In genomic region chr10:67984271-67984943, GRCm38 (mm10) we compare ENCODE assay signal across 9 mouse cellular contexts. TPM values are rescaled to one million over a fixed set of nuclear protein-coding genes. Genes with fewer than 3 reads are reported as not detected.
DNase-seq lines count a peak whose midpoint lies in the region; ATAC-seq and TF ChIP-seq lines count a peak whose summit lies in the region.
"Had no signal": no experiment of that assay in that cellular context is flagged by ENCODE, and none has a peak within 500 bp of the region (broad histone marks: within the 10 kb centered on the region; RNA-seq: fewer than 3 reads in every experiment).

No protein-coding gene starts in this region.

- H3K27me3 ChIP-seq in testis, adult 2 months (ENCODE audit: control insufficient read depth, insufficient read depth, low read length) = no peaks in the 10 kb centered on the region
- H3K27me3 ChIP-seq in cerebellum, adult 2 months (ENCODE audit: control insufficient read depth, insufficient read depth, low read length) = no peaks in the 10 kb centered on the region
- H3K27me3 ChIP-seq in forebrain, postnatal 0 days (ENCODE audit: insufficient read depth, low read length) = no peaks in the 10 kb centered on the region
- H3K27me3 ChIP-seq in intestine, embryonic 16.5 days (replicated peaks; ENCODE audit: control insufficient read depth, insufficient read depth, low read length) = no peaks in the 10 kb centered on the region
- no peaks in the 10 kb centered on the region for H3K27me3 ChIP-seq in limb, embryonic 12.5 days
- no peaks in the 10 kb centered on the region for H3K27me3 ChIP-seq in midbrain, postnatal 0 days (ENCODE audit: insufficient read depth, low read length)
- H3K27me3 ChIP-seq: embryonic facial prominence, embryonic 15.5 days had no signal

- TF ChIP-seq POLR2A in testis, adult 2 months (IDR thresholded peaks at IDR 0.05; ENCODE audit: control insufficient read depth, low read depth, low read length) = no peak
- TF ChIP-seq POLR2A in cerebellum, adult 2 months (IDR thresholded peaks at IDR 0.05; ENCODE audit: borderline replicate concordance, insufficient read depth, low read length) = no peak

- peak; percentile 80 for ATAC-seq in forebrain, postnatal 0 days
- ATAC-seq in intestine, embryonic 16.5 days = peak; percentile 62; the same call in 1 of the 2 replicates
- peak; percentile 70; the same call in 1 of the 2 replicates for ATAC-seq in limb, embryonic 12.5 days (ENCODE audit: insufficient number of reproducible peaks, insufficient read depth, low FRiP score, low TSS enrichment, low read depth)
- ATAC-seq in midbrain, postnatal 0 days (ENCODE audit: low FRiP score) = no peak; the same call in 1 of the 2 replicates

- H3K4me1 ChIP-seq in testis, adult 2 months (ENCODE audit: control insufficient read depth, insufficient read depth, low read length) = peaks cover 6% of the 10 kb centered on the region
- no peaks in the 10 kb centered on the region; the same call in 1 of the 2 replicates for H3K4me1 ChIP-seq in cerebellum, adult 2 months (ENCODE audit: control insufficient read depth, insufficient read depth, low read length)
- H3K4me1 ChIP-seq in forebrain, postnatal 0 days (ENCODE audit: insufficient read depth) = peaks cover 5% of the 10 kb centered on the region; the same call in 1 of the 2 replicates
- peaks cover 5% of the 10 kb centered on the region; the same call in 1 of the 2 replicates for H3K4me1 ChIP-seq in intestine, embryonic 16.5 days (ENCODE audit: control insufficient read depth, insufficient read depth, low read length)
- peaks cover 8% of the 10 kb centered on the region; the same call in 1 of the 2 replicates for H3K4me1 ChIP-seq in limb, embryonic 12.5 days (replicated peaks)
- no peaks in the 10 kb centered on the region for H3K4me1 ChIP-seq in midbrain, postnatal 0 days (ENCODE audit: insufficient read depth, low read length)

- H3K27ac ChIP-seq in testis, adult 2 months (ENCODE audit: control insufficient read depth, insufficient read depth, low read depth, low read length) = no peak overlapping the region
- H3K27ac ChIP-seq in cerebellum, adult 2 months (ENCODE audit: insufficient read depth, low read length) = no peak overlapping the region
- no peak overlapping the region for H3K27ac ChIP-seq in forebrain, postnatal 0 days (ENCODE audit: low read depth, low read length)
- H3K27ac ChIP-seq in intestine, embryonic 16.5 days (ENCODE audit: low read length) = no peak overlapping the region
- peak overlapping the region; percentile 3; the same call in 1 of the 2 replicates for H3K27ac ChIP-seq in limb, embryonic 12.5 days
- no peak overlapping the region for H3K27ac ChIP-seq in midbrain, postnatal 0 days (ENCODE audit: low read depth, low read length)
- H3K27ac ChIP-seq: embryonic facial prominence, embryonic 15.5 days had no signal

- no peaks in the 10 kb centered on the region for H3K9me3 ChIP-seq in forebrain, postnatal 0 days (ENCODE audit: low read length)
- H3K9me3 ChIP-seq in intestine, embryonic 16.5 days (ENCODE audit: control insufficient read depth, low read length) = no peaks in the 10 kb centered on the region
- H3K9me3 ChIP-seq in limb, embryonic 12.5 days = no peaks in the 10 kb centered on the region
- H3K9me3 ChIP-seq in midbrain, postnatal 0 days (ENCODE audit: low read length) = no peaks in the 10 kb centered on the region
- H3K9me3 ChIP-seq: embryonic facial prominence, embryonic 15.5 days had no signal

- no peak for DNase-seq in testis, postnatal 10 days (ENCODE audit: low spot score)
- peak; percentile 54 to 57 for DNase-seq in cerebellum, adult 2 months
- peak; percentile 78 for DNase-seq in forebrain, postnatal 0 days
- peak; percentile 83 for DNase-seq in midbrain, postnatal 0 days (ENCODE audit: low spot score)
- peak; percentile 36 for DNase-seq in testis, postnatal 14 days (ENCODE audit: low spot score)

- WGBS in cerebellum, adult 2 months = 41% methylated on average over 13 of the region's 13 CpGs
- 41% methylated on average over 13 of the region's 13 CpGs for WGBS in forebrain, postnatal 0 days
- 40% methylated on average over 13 of the region's 13 CpGs for WGBS in intestine, embryonic 16.5 days
- 47% methylated on average over 13 of the region's 13 CpGs for WGBS in limb, embryonic 12.5 days
- WGBS in midbrain, postnatal 0 days = 48% methylated on average over 13 of the region's 13 CpGs

- peak; percentile 78; the same call in 1 of the 2 replicates for TF ChIP-seq CTCF in testis, adult 2 months (IDR thresholded peaks at IDR 0.05; ENCODE audit: control insufficient read depth, insufficient read depth, insufficient replicate concordance, low read depth, low read length)
- peak; percentile 82 for TF ChIP-seq CTCF in cerebellum, adult 2 months (IDR thresholded peaks at IDR 0.05; ENCODE audit: borderline replicate concordance, insufficient read depth, low read depth, low read length)
- TF ChIP-seq CTCF in forebrain, postnatal 0 days (IDR thresholded peaks at IDR 0.05; ENCODE audit: low read depth) = peak; percentile 92
- peak; percentile 95 for TF ChIP-seq CTCF in midbrain, postnatal 0 days (IDR thresholded peaks at IDR 0.05)

- H3K4me3 ChIP-seq in testis, adult 2 months (ENCODE audit: control insufficient read depth, low read depth, low read length) = no peak overlapping the region
- H3K4me3 ChIP-seq in cerebellum, adult 2 months (replicated peaks; ENCODE audit: insufficient read depth, low read depth, low read length) = no peak overlapping the region
- no peak overlapping the region for H3K4me3 ChIP-seq in forebrain, postnatal 0 days (ENCODE audit: low read depth, low read length)
- no peak overlapping the region for H3K4me3 ChIP-seq in intestine, embryonic 16.5 days (ENCODE audit: low read length)
- H3K4me3 ChIP-seq in limb, embryonic 12.5 days (replicated peaks) = no peak overlapping the region
- H3K4me3 ChIP-seq in midbrain, postnatal 0 days (ENCODE audit: low read depth, low read length) = no peak overlapping the region
- H3K4me3 ChIP-seq: embryonic facial prominence, embryonic 15.5 days had no signal

- H3K4me2 ChIP-seq in forebrain, postnatal 0 days (ENCODE audit: low read depth) = no peak overlapping the region
- H3K4me2 ChIP-seq in intestine, embryonic 16.5 days (ENCODE audit: low read depth, low read length) = no peak overlapping the region
- no peak overlapping the region for H3K4me2 ChIP-seq in limb, embryonic 12.5 days
- no peak overlapping the region for H3K4me2 ChIP-seq in midbrain, postnatal 0 days (ENCODE audit: low read depth, low read length, poor library complexity, severe bottlenecking)
- H3K4me2 ChIP-seq: embryonic facial prominence, embryonic 15.5 days had no signal

- no peak overlapping the region for H3K9ac ChIP-seq in forebrain, postnatal 0 days
- H3K9ac ChIP-seq in intestine, embryonic 16.5 days (ENCODE audit: low read depth, low read length) = no peak overlapping the region
- no peak overlapping the region for H3K9ac ChIP-seq in limb, embryonic 12.5 days (replicated peaks)
- no peak overlapping the region for H3K9ac ChIP-seq in midbrain, postnatal 0 days (replicated peaks; ENCODE audit: low read length, poor library complexity, severe bottlenecking)
- H3K9ac ChIP-seq: embryonic facial prominence, embryonic 15.5 days had no signal

- H3K36me3 ChIP-seq in testis, adult 2 months (ENCODE audit: control insufficient read depth, insufficient read depth, low read length) = no peaks in the 10 kb centered on the region
- no peaks in the 10 kb centered on the region for H3K36me3 ChIP-seq in forebrain, postnatal 0 days (ENCODE audit: insufficient read depth)
- H3K36me3 ChIP-seq in intestine, embryonic 16.5 days (ENCODE audit: control insufficient read depth, insufficient read depth, low read length) = no peaks in the 10 kb centered on the region
- H3K36me3 ChIP-seq in limb, embryonic 12.5 days = peaks cover 8% of the 10 kb centered on the region
- no peaks in the 10 kb centered on the region for H3K36me3 ChIP-seq in midbrain, postnatal 0 days (ENCODE audit: insufficient read depth, low read length)
- H3K36me3 ChIP-seq: embryonic facial prominence, embryonic 15.5 days had no signal

RNA-seq across cellular contexts. Expression of gene Rtkn2, which starts 5.0 kb away (rescaled TPM):
- polyA plus RNA-seq in testis, adult 2 months (2012; rRNA removed) = 0.14 and 0.19 TPM in 2 replicates
- 1.4 and 2.0 TPM in 2 replicates for polyA plus RNA-seq in cerebellum, adult 2 months (2012; rRNA removed)
- 4.5 and 4.9 TPM in 2 replicates for total RNA-seq in forebrain, postnatal 0 days (2014; rRNA removed)
- 3.2 and 4.2 TPM in 2 replicates for polyA plus RNA-seq in forebrain, postnatal 0 days (2015; fragmentation: Nextera tagmentation; extraction: Ambion mirVana)
- 4.1 and 5.0 TPM in 2 replicates for polyA plus RNA-seq in intestine, embryonic 16.5 days (2015; fragmentation: Nextera tagmentation; extraction: Ambion mirVana)
- 13.2 and 14.6 TPM in 2 replicates for polyA plus RNA-seq in limb, embryonic 12.5 days (2016; fragmentation: Nextera tagmentation; extraction: Ambion mirVana)
- 2.4 and 3.0 TPM in 2 replicates for total RNA-seq in midbrain, postnatal 0 days (2014; rRNA removed)
- 2.8 TPM in 2 replicates for polyA plus RNA-seq in midbrain, postnatal 0 days (2015; fragmentation: Nextera tagmentation; extraction: Ambion mirVana)
